Mouse (Mus musculus) kidney, adult 18-20 months (tissue): ENCODE measurements at regions not wholly inside any gene's neighbourhood (a gene's known extent, or its start where the extent isn't known, plus 50 kb on each side); places are given as distances from the start of the nearest gene placed in this dataset.

Experiments used
- DNase-seq: peaks from one replicate; pipeline ENCODE4 v3.0.0; 2021

- no peak for DNase-seq
Measured at GRCm38 (mm10) chr4:9002380-9002779, 763.5 kb upstream of the Car8 start.

- no peak for DNase-seq
Measured at GRCm38 (mm10) chr4:8998606-8999005, 759.8 kb upstream of the Car8 start.

- no peak for DNase-seq
Measured at GRCm38 (mm10) chr4:8992171-8992570, 753.3 kb upstream of the Car8 start.

- DNase-seq, result no peak
Measured at GRCm38 (mm10) chr4:8990551-8990950, 751.7 kb upstream of the Car8 start.

- no peak for DNase-seq
Measured at GRCm38 (mm10) chr4:8989614-8990013, 750.8 kb upstream of the Car8 start.

- no peak for DNase-seq
Measured at GRCm38 (mm10) chr4:8989110-8989509, 750.3 kb upstream of the Car8 start.

DNA sequence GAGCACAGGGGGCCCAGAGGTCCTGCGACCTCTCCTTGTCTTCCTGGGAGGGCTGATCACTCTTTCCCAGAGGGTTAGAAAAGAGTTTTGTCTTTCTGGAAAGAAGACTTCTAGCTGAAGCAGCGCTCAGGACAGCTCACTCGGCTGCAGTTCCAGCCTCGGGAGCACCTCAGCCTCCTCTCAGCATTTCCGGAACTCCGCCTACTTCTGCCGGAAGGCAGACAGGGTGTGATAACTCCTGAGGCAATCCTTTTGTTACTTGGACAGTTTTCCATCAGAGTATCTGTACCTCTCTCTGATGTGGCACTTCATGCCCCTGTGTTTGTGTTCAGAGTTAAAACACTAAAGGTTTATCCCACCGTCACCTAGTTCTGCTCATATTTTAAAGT is 749.5 kb upstream of the Car8 start:
- no peak for DNase-seq

DNA sequence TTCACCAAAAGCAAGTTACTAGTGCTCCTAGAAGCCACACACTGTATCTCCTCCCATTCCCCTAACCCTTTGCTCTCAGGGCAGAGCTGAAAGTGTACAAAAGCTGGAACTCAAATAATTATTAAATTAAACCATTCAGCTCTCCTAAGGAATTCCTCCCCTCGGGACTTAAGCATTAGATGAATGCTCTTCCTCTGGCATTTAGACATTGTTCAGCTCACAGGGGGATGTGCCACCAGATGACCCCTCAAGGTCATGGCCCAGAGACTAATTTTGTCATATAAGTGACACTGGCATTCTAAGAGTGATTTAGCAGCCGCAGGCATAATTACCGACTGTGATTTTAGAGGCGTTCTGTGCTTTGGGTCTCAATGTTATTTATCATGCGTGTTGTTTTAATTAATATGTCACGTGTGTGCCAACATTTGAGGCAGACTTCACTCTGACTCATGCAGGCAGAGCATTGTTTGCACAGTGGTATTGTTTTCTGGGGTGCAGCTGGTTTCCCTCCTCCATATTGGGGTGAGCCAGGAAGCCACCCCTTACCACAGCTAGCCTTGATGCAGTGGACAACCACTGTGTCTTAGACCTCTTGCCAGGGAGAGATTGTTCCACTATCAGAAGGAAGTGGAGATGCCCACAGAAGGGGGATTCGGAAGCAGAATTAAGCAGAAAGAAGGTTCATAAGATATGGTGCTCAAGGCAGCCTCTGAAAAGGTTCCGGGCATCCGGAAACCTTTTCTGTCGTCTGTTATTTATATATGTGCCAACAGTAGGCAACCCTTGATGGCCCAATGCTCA is 748.9 kb upstream of the Car8 start:
- no peak for DNase-seq

GRCm38 (mm10) chr4:8986394-8987091 is 747.7 kb upstream of the Car8 start:
- no peak for DNase-seq

DNA sequence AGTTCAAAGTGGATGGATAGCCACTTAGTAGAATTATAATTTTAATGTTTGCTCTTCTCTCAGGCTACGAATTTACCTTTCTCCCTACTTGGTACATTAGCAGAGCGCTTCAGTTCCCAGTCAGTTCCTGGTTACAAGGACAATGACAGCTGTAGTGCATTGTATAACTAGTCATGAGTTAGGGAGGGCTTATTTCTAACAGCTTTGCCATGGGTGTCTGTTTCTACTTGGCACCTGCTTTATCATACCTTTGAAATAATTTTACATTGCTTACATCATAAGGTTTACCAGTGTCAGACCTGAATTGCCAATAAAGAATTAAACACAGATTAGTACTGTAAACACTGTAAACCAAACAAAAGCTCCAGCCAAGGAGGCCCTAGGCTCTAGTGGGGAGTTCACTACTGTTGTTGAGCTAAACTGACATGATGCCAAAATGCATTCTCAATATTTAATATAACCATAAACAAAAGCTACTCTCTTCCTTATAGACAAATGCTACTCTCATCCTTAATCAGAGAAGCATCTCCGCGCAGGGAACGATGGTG is 745.3 kb upstream of the Car8 start:
- no peak for DNase-seq

- DNase-seq, result no peak
Measured at GRCm38 (mm10) chr4:8978949-8979348, 740.1 kb upstream of the Car8 start.

- no peak for DNase-seq
Measured at GRCm38 (mm10) chr4:8969951-8970455, 731.2 kb upstream of the Car8 start.

DNA sequence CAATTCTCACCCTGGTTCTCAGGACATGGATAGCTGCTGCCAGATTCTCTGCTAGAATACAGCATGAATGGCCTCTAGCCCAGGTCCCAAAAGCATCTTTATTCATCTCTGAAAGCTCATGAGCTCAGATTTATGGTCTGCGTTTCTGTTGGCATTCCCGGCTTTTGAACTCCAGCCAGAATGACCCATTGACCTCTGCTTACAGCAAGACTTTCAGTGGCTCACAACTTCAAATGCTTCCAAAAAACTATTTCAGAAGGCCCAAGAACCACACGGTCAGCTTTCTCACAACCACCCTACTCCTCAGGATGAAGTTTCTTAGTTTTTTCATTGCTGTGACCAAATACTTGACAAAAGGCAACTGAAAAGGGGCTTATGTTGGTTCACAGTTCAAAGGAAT is 729.9 kb upstream of the Car8 start:
- peak; percentile 9 for DNase-seq

DNA sequence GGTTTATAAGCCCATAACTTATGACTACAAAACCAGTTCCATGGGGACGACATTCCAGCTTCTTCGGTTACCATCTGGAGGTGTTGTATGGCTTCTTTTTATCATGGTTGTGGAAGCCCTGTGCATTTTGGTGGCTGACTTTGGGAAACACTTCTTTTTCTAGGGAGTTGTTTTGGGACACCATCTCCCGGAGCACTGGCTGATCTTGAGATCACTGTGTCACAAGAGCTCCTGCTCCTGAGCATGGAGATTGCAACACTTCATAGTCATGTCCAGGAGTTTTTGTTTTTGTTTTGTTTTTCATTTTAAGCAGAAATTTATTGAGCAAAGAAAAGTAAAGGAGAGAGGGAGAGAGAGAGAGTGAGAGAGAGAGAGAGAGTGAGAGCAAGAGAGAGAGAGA is 729.1 kb upstream of the Car8 start:
- DNase-seq, result no peak

- DNase-seq, result no peak
Measured at GRCm38 (mm10) chr4:8965563-8965962, 726.7 kb upstream of the Car8 start.

- no peak for DNase-seq
Measured at GRCm38 (mm10) chr4:8962959-8963572, 724.2 kb upstream of the Car8 start.

DNA sequence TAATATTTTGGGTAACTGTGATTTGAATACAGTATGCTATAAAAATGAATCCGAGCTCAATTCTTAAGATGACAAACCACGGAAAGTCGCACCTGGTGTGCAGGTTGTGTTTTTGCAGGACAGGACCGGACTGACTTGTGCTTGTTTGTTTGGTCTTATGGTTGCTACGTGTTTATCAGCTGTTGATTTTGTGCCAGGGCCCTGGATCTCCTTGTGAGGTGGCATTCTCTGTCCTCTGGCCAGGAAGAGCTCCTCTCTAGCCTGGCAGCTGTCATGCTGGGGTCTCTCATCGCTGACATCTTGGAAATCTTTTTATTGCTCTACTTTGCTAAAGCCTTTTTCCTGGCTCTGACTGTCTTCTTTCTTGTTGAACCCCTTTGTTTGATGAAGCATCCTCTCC is 723.0 kb upstream of the Car8 start:
- no peak for DNase-seq

DNA sequence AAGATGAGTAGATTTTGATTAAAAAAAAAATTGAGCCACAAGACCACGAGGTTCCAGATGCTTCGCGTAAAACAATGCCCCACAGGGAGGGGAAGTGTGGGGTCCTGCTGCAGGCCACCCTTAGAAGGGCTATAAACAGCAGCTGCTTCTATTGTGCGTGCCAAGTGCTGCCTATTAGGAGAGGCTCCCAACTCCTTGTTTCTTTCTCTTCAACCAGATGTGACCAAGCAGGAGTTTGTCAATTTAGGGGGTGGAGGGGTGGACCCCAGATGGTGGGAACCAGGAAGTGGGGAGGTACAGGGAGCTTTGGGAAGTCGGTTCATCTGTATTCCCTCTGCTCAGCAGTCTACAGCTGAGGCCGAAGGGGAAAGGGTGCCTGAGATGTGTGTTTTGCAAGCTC is 718.9 kb upstream of the Car8 start:
- DNase-seq, result no peak

DNA sequence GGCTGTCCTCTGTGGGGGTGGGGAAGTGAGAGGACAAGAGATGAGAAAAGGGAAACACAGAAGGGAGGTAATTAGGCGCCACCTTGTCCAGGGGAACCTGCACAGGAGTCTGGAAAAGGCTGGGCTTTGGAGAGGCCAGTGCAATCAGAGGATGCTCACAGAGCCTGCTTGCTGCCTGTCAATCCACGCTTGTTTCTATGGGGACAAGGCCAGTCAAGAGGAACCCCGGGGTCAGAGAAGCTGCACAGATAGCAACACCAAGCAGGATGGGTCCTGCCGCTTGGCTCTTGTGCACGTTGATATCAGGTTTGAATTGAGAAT is 718.1 kb upstream of the Car8 start:
- DNase-seq, result no peak

DNA sequence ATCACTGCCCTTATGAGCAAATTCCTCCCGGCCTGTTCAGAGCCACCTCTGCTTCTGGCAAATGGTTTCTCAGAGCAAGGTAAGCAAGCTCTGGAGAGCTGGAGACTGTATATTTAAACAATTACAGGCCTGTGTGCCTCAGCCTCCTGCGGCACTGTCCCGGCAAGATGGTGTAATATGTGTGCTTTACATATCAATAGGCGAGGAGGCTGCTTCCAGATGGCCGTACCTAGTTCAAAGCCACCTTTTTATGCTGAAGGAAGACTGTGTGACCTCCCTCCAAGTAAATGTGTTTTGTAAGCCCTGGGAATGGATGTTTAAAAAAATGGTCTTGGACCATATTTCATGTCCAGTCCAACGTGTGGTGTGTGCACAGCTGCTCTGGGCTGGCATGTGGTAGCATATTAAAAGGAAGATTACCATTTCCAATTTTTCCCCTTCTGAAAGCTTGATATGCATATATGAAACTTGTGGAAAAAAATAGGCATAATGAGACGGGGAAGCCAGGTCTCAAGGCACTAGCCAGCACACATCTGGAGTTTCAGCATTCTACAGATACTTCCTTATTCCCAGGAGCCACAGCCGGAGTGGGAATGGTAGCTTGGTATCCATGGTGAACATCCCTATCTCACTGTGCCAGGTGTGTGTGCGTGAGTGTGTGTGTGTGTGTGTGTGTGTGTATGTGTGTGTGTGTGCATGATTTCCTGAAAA is 717.6 kb upstream of the Car8 start:
- no peak for DNase-seq

DNA sequence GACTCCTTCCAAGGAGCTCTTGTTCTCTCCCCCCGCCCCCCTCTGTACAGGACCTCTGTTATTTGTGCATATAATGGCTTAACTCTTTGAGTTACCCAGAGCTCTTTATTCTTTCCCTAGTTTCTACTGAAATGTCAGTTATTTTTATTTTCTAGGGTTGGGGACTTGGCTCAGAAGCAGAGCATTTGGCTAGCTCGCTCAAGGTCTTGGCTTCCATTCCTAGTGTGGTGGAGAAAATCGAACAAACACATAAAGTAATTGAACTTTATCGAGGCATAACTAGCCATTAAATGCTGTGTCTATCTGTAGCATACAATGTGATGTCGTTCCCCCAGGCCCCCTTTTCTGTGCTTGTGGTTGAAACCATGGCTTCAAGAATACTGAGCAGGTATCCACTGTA is 716.5 kb upstream of the Car8 start:
- no peak for DNase-seq

GRCm38 (mm10) chr4:8954356-8954914 is 715.6 kb upstream of the Car8 start:
- peak; percentile 4 for DNase-seq

DNA sequence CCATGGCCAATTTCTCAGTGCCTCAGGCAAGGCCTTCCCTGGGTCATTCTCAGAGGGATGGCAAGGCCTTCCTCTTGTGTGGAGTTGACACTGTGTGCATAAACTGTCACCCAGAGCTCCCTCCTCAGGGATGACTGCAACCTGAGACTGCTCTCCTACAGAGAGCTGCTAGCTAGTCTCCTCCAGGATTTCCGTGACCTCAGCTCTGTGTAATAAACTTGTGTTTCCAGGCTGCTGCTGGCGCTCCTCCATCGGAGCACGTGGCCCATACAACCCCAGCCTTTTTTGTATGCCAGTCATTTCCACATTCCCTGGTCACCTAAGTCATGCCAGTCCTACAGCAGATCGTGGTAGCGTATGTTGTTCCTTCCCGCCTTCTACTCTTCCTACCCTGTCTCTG is 714.3 kb upstream of the Car8 start:
- DNase-seq, result no peak
